Comparison of ENCODE assay signal across 8 mouse cellular contexts in the genomic region with DNA sequence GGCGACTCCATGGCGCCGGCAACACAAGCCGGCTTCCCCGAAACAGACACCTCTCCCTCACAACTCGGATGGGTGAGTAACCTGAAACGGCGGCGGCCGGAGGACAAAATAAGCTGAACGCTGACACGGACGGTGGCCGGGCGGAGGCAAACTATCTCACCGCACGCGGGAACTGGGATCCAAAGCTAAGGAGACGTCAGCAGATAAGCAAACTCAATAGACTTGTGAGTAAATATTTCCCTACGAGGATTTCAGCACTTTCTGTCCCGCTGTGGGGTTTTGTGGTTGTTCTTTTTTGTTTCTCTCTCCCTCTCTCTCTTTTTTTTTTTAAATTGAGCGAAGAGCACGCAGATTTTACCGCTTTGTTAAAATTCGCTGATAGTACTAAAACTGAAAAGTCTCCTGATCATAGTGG. TPM values are rescaled to one million over a fixed set of nuclear protein-coding genes. Genes with fewer than 3 reads are reported as not detected.
DNase-seq lines count a peak whose midpoint lies in the region; ATAC-seq lines count a peak whose summit lies in the region.

TSS of gene Atf6 (minus strand) at position 81 of the 415 bp plus-strand sequence.

- peak within 1 kb of the TSS; percentile 96 for H3K4me3 ChIP-seq in intestine, embryonic 14.5 days (ENCODE audit: low read depth, low read length)

- WGBS in intestine, embryonic 14.5 days = under 1% methylated on average over 25 of the region's 25 CpGs

- peak; percentile 75 for ATAC-seq in intestine, embryonic 14.5 days (replicated peaks; ENCODE audit: low FRiP score, low TSS enrichment, low read depth)

- no peaks in the 10 kb centered on the region for H3K9me3 ChIP-seq in intestine, embryonic 14.5 days (ENCODE audit: control insufficient read depth, low read length)

- H3K27me3 ChIP-seq in intestine, embryonic 14.5 days (replicated peaks; ENCODE audit: control insufficient read depth, insufficient read depth, low read length) = no peaks in the 10 kb centered on the region

- peak within 1 kb of the TSS; percentile 64 for H3K4me2 ChIP-seq in intestine, embryonic 14.5 days (ENCODE audit: low read length)

- peak; percentile 95 to 98 for DNase-seq in adrenal gland, adult 18-20 months (ENCODE audit: low spot score in 2 of 2)
- peak; percentile 94 for DNase-seq in embryo, embryonic 11 days
- peak; percentile 92 for DNase-seq in gastrocnemius, postnatal 25 days
- peak; percentile 100 for DNase-seq in intestine, embryonic 14.5 days (ENCODE audit: low spot score)
- peak; percentile 96 for DNase-seq in left cerebral cortex, postnatal 14 days (ENCODE audit: low spot score in 2 of 2)
- DNase-seq in mesoderm, embryonic 11.5 days (ENCODE audit: low read depth, low spot score) = peak; percentile 93
- DNase-seq in right cerebral cortex, postnatal 36 days (ENCODE audit: low spot score in 2 of 2) = peak; percentile 91 to 95
- peak; percentile 96 for DNase-seq in yolk sac, embryonic 10.5 days (ENCODE audit: low spot score)

- H3K9ac ChIP-seq in intestine, embryonic 14.5 days (ENCODE audit: low read length) = peak within 1 kb of the TSS; percentile 82

- peaks cover 10% of the 10 kb centered on the region; the same call in 1 of the 2 replicates for H3K36me3 ChIP-seq in intestine, embryonic 14.5 days (ENCODE audit: control insufficient read depth, insufficient read depth, low read length)

- H3K27ac ChIP-seq in intestine, embryonic 14.5 days (ENCODE audit: low read depth) = peak within 1 kb of the TSS; percentile 54; the same call in 1 of the 2 replicates

- peaks cover 16% of the 10 kb centered on the region for H3K4me1 ChIP-seq in intestine, embryonic 14.5 days (replicated peaks; ENCODE audit: control insufficient read depth, insufficient read depth, low read length)

- intact Hi-C loops in left cerebral cortex, postnatal 14 days (cut with DNase I) = no loop called here

RNA-seq across cellular contexts. Expression of gene Atf6, which starts in this region (rescaled TPM):
- total RNA-seq in adrenal gland, adult 18-20 months (2021) = 10 to 100 TPM; 34.8 to 36.9 TPM
- total RNA-seq in gastrocnemius, postnatal 25 days (2021) = 10 to 100 TPM; 16.8 to 16.9 TPM
- polyA plus RNA-seq in intestine, embryonic 14.5 days (2014; fragmentation: Nextera tagmentation; extraction: Ambion mirVana) = 9.7 and 11.3 TPM in 2 replicates
- 10 to 100 TPM; 33.2 to 34.6 TPM for total RNA-seq in left cerebral cortex, postnatal 14 days (2021)

Comparison
In these comparisons a context has a peak if more than half of its experiments do, and no peak if none do; other contexts are left out.
1. Peak in every context shown above with its lines: DNase-seq, ATAC-seq, H3K4me3 ChIP-seq and H3K27ac ChIP-seq.